Mouse (Mus musculus) frontal cortex, postnatal 36 days (tissue): ENCODE measurements around the gene Btbd35f4.
"Not testable (repeated sequence)": the region's sequence is repeated elsewhere in the genome, so short reads cannot be mapped to it uniquely, and the experiment has no call there.

Experiments
- DNase-seq, 2 experiments: peaks; one replicate each; pipeline ENCODE4 v3.0.0; 2022; ENCODE audit warnings: low spot score in 2 of 2

Gene Btbd35f4

DNA sequence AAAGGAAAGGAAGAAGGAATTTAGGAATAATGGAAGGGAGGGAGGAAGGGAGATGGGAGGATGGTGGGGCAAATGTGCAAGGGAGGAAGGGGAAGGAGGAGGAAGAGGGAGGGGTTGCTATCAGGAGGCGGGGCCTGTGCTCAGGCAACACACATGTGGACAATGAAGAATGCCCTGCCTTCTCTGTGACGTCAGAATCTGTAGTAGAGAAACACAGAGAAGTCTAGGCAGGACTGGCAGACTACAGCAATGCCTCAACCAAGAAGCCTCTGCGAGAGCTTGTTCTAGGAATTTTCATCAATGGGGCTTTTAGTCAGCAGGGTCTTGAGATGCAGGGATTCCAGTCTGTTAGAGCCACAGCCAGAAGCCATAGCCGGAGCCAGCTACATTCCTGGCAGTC lies at the start of gene Btbd35f4:
Gene Btbd35f4 (plus strand): TSS at position 301 of the 400 bp plus-strand sequence.
- DNase-seq = not testable (repeated sequence)

DNA sequence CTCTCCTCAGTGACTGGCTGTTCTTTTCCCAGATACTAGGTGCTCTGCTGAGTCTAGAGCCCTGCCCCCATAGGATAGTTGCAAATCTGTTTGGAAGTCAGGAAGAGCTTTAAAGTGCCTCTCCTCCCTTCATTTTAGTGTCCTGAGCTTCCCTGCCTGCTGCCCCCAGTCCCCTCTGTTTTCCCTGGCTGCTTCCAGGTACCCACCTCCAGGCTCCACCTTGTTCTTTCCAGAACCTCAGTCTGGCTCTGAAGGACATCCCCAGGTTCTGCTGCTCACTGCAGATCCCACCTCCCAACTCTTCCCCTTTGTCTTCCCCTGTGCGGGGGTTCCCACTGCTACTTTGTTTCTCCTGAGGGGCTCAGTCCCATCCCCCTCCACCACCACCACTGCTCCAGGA lies 39.7 kb downstream of the Btbd35f4 start:
- not testable (repeated sequence) for DNase-seq
